Mouse (Mus musculus) liver, embryonic 14.5 days (tissue): Measurements from ENCODE around the gene Mvk. TPM values are rescaled to one million over a fixed set of nuclear protein-coding genes. Genes with fewer than 3 reads are reported as not detected.
A peak's percentile ranks its signal among the peaks of the same experiment; 100 is the strongest.

Source experiments
- ATAC-seq: fragments of 200-750 bp; cut with Nextera tagmentation; 2 replicates; pipeline ENCODE4 v1.8.0; 2017; ENCODE audit warnings: moderate number of reproducible peaks, mild to moderate bottlenecking, moderate library complexity; ENCODE audit not compliant: insufficient read depth
- DNase-seq, 3 experiments: peaks; one replicate each; pipeline ENCODE4 v3.0.0-alpha.2; 2012 to 2013; ENCODE audit warnings: low read depth in 3 of 3, low spot score in 3 of 3
- H3K27ac ChIP-seq: fragments of 300-500 bp; sonication (generic); 2 replicates; pipeline ENCODE4 v1.5.1; 2014; ENCODE audit warnings: moderate library complexity, mild to moderate bottlenecking, control low read depth, inconsistent platforms
- H3K27me3 ChIP-seq: fragments of 300-500 bp; sonication (generic); 2 replicates; pipeline ENCODE4 v1.6.1; 2014; ENCODE audit warnings: mild to moderate bottlenecking, low read length, moderate library complexity; ENCODE audit not compliant: control insufficient read depth, insufficient read depth
- H3K36me3 ChIP-seq: fragments of 300-500 bp; sonication (generic); replicated peaks from 2 replicates; pipeline ENCODE4 v1.6.1; 2014; ENCODE audit warnings: low read depth; ENCODE audit not compliant: control insufficient read depth, insufficient read depth
- H3K4me1 ChIP-seq, 2 experiments: fragments of 200-500 bp in 1 of 2; fragments of 300-500 bp in 1 of 2; sonication (generic) in 1 of 2; replicated peaks; 2 replicates each; pipeline ENCODE4 v1.6.1; 2012 to 2014; ENCODE audit warnings: antibody characterized with exemption in 1 of 2, inconsistent platforms in 1 of 2, low read length in 1 of 2; ENCODE audit not compliant: control insufficient read depth in 2 of 2, insufficient read depth in 2 of 2
- H3K4me2 ChIP-seq: fragments of 300-500 bp; sonication (generic); 2 replicates; pipeline ENCODE4 v1.6.1; 2014; ENCODE audit warnings: low read depth, mild to moderate bottlenecking, control low read depth, moderate library complexity
- H3K4me3 ChIP-seq, 2 experiments: fragments of 200-500 bp in 1 of 2; fragments of 300-500 bp in 1 of 2; sonication (generic) in 1 of 2; 2 replicates each; pipeline ENCODE4 v1.5.1; 2012 to 2014; ENCODE audit warnings: low read depth in 2 of 2, low read length in 2 of 2, mild to moderate bottlenecking in 2 of 2, control low read depth in 1 of 2, inconsistent platforms in 1 of 2, moderate library complexity in 1 of 2; ENCODE audit not compliant: insufficient read depth in 1 of 2
- H3K9ac ChIP-seq: fragments of 300-500 bp; sonication (generic); replicated peaks from 2 replicates; pipeline ENCODE4 v1.6.1; 2014; ENCODE audit warnings: mild to moderate bottlenecking, control low read depth, moderate library complexity
- H3K9me3 ChIP-seq: fragments of 300-500 bp; sonication (generic); 2 replicates; pipeline ENCODE4 v1.6.1; 2016; ENCODE audit warnings: low read length, mixed read lengths; ENCODE audit not compliant: control insufficient read depth
- CTCF ChIP-seq: IDR thresholded peaks from 2 replicates; pipeline ENCODE4 v1.5.1; 2016; ENCODE audit warnings: antibody characterized with exemption, low read depth, control low read depth
- EP300 ChIP-seq: IDR thresholded peaks from 2 replicates; pipeline ENCODE4 v1.6.1; 2016; ENCODE audit warnings: antibody characterized with exemption, low read depth
- WGBS: fragments of 180-500 bp; shearing (Covaris S2); extraction: QIAGEN DNeasy Blood & Tissue Kit; methylation state at CpG from one replicate; pipeline ENCODE4 v1.1.7; 2014; ENCODE audit not compliant: insufficient replicate concordance; 5-methylcytosine and 5-hydroxymethylcytosine counted together
- polyA plus RNA-seq, 2 experiments: library from polyadenylated mRNA; depleted of rRNA in 1 of 2; stranded (reverse) in 1 of 2; unstranded in 1 of 2; fragments of >200 nt; fragmentation: Nextera tagmentation in 1 of 2; extraction: Ambion mirVana in 1 of 2; gene quantifications; 2 replicates each; pipeline versions ENCODE4 v1.2.1 to v1.2.3; 2012 to 2014

The Mvk gene
- polyA plus RNA-seq, 2 experiments = 20.2 to 32.6 TPM

DNA sequence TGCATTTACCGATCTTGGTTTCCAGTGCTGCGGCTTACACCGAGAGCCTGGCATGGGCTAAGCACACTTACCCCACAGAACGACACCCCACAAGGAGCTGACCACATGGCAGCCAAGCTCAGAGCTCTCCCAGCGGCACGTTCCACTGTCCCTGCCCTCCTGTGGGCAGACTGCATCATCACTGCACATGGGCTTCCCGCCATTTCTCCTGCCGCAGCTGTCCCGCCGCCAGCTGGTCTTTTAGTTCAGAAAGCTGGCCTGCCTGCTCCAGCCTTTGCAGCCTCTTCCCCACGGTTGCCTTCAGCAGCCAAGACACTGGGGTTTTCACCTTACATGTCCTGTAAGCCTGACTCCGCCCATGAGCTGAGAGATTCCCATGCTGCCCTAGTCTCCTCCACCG, 33.6 kb upstream of the Mvk start:
- H3K4me2 ChIP-seq = no peak overlapping the region
- no peak overlapping the region for H3K4me3 ChIP-seq
- H3K9me3 ChIP-seq = no peaks in the 10 kb centered on the region
- WGBS = 87% methylated on average over 13 of the region's 13 CpGs
- no peak for DNase-seq
- H3K27ac ChIP-seq = no peak overlapping the region
- ATAC-seq = no peak
- no peaks in the 10 kb centered on the region for H3K27me3 ChIP-seq
- H3K36me3 ChIP-seq = peaks cover 41% of the 10 kb centered on the region
- no peak overlapping the region for H3K9ac ChIP-seq
- TF ChIP-seq EP300 = no peak
- TF ChIP-seq CTCF = no peak
- no peaks in the 10 kb centered on the region for H3K4me1 ChIP-seq

DNA sequence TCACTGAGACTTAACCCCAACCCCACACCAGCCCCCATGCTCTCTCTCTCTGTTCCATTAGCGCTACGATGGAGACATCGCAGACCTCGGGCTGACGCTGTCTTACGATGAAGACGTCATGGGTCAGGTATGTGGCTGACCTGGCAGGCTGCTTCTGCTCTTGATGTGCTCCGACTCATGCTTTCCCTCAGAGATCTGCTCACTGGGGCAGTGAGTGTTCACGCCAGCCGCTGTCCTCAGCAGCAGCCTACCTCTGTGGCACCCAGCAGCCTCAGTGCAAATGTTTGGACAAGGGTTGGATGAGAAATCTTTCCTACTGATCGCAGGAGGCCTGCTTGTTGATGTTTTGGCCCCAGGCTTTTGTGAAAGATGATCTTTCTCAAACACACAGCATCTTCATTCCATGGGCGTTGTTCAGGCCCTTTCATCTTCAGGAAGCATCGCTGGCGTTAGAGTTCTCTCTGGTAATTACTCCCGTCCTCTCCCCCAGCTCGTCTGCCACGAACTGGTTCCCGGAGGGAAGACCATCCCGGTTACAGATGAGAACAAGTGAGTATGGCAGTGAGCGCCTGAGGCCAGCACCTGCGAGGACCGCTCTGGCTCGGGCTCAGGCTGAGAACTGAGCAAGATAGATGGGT, 31.6 kb upstream of the Mvk start:
- peaks cover 48% of the 10 kb centered on the region for H3K36me3 ChIP-seq
- no peaks in the 10 kb centered on the region for H3K4me1 ChIP-seq
- WGBS = 85% methylated on average over 23 of the region's 23 CpGs
- H3K4me3 ChIP-seq = no peak overlapping the region
- no peaks in the 10 kb centered on the region for H3K9me3 ChIP-seq
- no peak overlapping the region for H3K4me2 ChIP-seq
- ATAC-seq (no peak), DNase-seq (no peak)
- TF ChIP-seq EP300 (no peak), CTCF (no peak)
- H3K27ac ChIP-seq = no peak overlapping the region
- no peaks in the 10 kb centered on the region for H3K27me3 ChIP-seq
- no peak overlapping the region for H3K9ac ChIP-seq

DNA sequence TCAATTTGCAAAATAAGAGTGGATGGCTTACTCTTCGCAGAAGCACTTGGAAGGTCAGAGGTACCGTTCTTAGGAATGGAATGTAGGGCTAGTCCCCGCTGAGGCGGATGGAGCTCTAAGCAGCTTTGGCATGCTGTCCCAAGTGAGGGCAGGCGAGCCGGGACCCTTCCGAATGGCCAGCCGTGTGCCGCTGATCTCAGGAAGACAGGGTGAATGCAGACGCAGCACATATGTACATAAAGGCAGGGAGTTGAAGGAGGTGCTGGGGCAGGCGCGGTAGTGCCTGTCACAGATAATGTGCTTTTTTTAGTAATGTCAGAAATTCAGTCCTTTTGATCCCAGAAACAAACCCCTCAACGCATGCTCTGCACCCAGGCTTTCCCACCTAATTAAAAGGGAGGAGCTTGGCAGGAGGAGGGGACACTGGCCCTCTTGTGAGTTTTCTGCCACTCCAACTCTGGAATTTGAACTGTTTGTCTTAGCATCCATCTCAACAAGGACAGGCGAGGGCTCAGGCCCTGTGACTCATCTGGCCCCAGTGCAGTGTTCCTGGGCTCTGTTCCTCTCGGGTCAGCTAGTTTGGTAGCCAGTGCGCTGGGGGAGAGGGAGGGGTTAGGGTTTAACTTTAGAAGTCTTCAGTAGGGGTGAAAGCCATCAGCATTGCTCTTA, 30.9 kb upstream of the Mvk start:
- DNase-seq (peak in 1 of 3 experiments; percentile 4), ATAC-seq (no peak)
- H3K27me3 ChIP-seq = no peaks in the 10 kb centered on the region
- H3K4me2 ChIP-seq = no peak overlapping the region
- 75% methylated on average over 16 of the region's 16 CpGs for WGBS
- H3K27ac ChIP-seq = no peak overlapping the region
- H3K4me3 ChIP-seq = no peak overlapping the region
- TF ChIP-seq CTCF = no peak
- no peak overlapping the region for H3K9ac ChIP-seq
- peaks cover 46% of the 10 kb centered on the region for H3K36me3 ChIP-seq
- no peaks in the 10 kb centered on the region for H3K9me3 ChIP-seq
- no peaks in the 10 kb centered on the region for H3K4me1 ChIP-seq

GRCm38 (mm10) chr5:114415606-114416005, 28.5 kb upstream of the Mvk start:
- peaks cover 37% of the 10 kb centered on the region for H3K36me3 ChIP-seq
- no peak overlapping the region for H3K27ac ChIP-seq
- H3K4me2 ChIP-seq = no peak overlapping the region
- H3K4me1 ChIP-seq = no peaks in the 10 kb centered on the region
- H3K4me3 ChIP-seq = no peak overlapping the region
- ATAC-seq = no peak
- no peak overlapping the region for H3K9ac ChIP-seq
- no peak for TF ChIP-seq CTCF
- H3K9me3 ChIP-seq = no peaks in the 10 kb centered on the region
- no peaks in the 10 kb centered on the region for H3K27me3 ChIP-seq
- no peak for DNase-seq
- 80% methylated on average over 5 of the region's 5 CpGs for WGBS

- H3K36me3 ChIP-seq = peaks cover 27% of the 10 kb centered on the region
- H3K27ac ChIP-seq = no peak overlapping the region
- H3K9ac ChIP-seq = no peak overlapping the region
- no peak for ATAC-seq
- no peak for DNase-seq
- no peak for TF ChIP-seq EP300
- no peak overlapping the region for H3K4me2 ChIP-seq
- no peaks in the 10 kb centered on the region for H3K4me1 ChIP-seq
- no peaks in the 10 kb centered on the region for H3K9me3 ChIP-seq
- no peaks in the 10 kb centered on the region for H3K27me3 ChIP-seq
- no peak overlapping the region for H3K4me3 ChIP-seq
- WGBS = 74% methylated on average over 8 of the region's 8 CpGs
These were observed 27.2 kb upstream of the Mvk start for GRCm38 (mm10) chr5:114416855-114417254.
